ENCODE assay signal across 8 mouse cellular contexts in the genomic region with DNA sequence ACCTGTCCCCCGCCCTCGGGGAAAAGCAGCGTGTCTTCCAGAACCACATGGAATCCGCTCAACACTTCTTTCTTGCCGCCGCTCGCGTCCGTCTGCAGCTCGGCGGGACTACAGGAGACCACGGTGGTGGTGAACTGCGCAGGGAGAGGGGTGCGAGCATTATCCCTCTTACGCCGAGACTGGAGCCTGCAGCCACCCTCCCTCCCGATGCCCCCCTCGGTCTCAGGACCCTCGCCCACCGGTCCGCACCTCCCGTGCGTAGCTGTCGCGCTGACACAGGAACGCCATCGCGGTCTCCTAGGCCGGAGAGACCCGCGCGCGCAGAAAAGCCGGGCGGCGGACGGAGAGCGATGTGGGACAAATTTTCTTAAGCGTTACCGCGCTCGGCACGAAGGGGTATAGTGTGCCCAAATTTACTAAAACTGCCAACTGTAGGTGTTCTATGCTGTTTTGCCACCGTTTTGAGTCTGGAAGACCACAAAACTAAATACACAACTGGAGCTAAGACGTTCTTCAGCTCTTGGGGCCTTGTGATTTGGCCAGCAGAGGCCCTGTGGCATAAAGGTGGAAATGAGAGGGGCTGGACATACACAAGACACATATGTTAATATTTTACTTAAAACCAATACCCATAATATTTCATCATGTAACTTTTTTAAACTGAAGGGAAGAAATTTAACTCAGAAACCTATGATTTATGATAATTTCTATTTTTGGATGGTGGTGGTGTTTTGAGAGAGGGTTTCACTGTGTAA. TPM values are rescaled to one million over a fixed set of nuclear protein-coding genes. Genes with fewer than 3 reads are reported as not detected.
A peak's percentile ranks its signal among the peaks of the same experiment; 100 is the strongest.
DNase-seq lines count a peak whose midpoint lies in the region; ATAC-seq and TF ChIP-seq lines count a peak whose summit lies in the region.

Aarsd1 (minus strand) TSS at position 515 of the 755 bp plus-strand sequence.

- H3K9ac ChIP-seq in ES-E14 (ENCODE audit: insufficient read depth, low read depth, low read length, poor library complexity, severe bottlenecking): peak within 1 kb of the TSS; percentile 94
- H3K9ac ChIP-seq in forebrain, postnatal 0 days: peak within 1 kb of the TSS; percentile 73
- peak within 1 kb of the TSS; percentile 85 for H3K9ac ChIP-seq in neural tube, embryonic 15.5 days (replicated peaks)

- peak within 1 kb of the TSS; percentile 72 for H3K4me2 ChIP-seq in forebrain, postnatal 0 days (ENCODE audit: low read depth)
- peak within 1 kb of the TSS; percentile 66 for H3K4me2 ChIP-seq in neural tube, embryonic 15.5 days

- H3K4me3 ChIP-seq in ES-E14 (ENCODE audit: insufficient read depth in 1 of 2, low read depth in 1 of 2, low read length in 2 of 2, poor library complexity in 1 of 2, severe bottlenecking in 1 of 2): peak within 1 kb of the TSS; percentile 78 to 98
- H3K4me3 ChIP-seq in forebrain, postnatal 0 days (ENCODE audit: low read depth, low read length): peak within 1 kb of the TSS; percentile 63
- H3K4me3 ChIP-seq in neural tube, embryonic 15.5 days (replicated peaks): peak within 1 kb of the TSS; percentile 86

- peaks cover 4 to 12% of the 10 kb centered on the region in 2 experiments; a peak in 2 of 4 replicates for H3K4me1 ChIP-seq in ES-E14 (ENCODE audit: control insufficient read depth in 2 of 2, insufficient read depth in 2 of 2, low read length in 2 of 2, poor library complexity in 1 of 2)
- H3K4me1 ChIP-seq in forebrain, postnatal 0 days (ENCODE audit: insufficient read depth): peaks cover 4% of the 10 kb centered on the region
- H3K4me1 ChIP-seq in neural tube, embryonic 15.5 days: peaks cover 12% of the 10 kb centered on the region

- no peaks in the 10 kb centered on the region for H3K9me3 ChIP-seq in ES-E14 (ENCODE audit: control insufficient read depth, insufficient read depth, low read depth, low read length)
- H3K9me3 ChIP-seq in forebrain, postnatal 0 days (ENCODE audit: low read length): no peaks in the 10 kb centered on the region
- no peaks in the 10 kb centered on the region for H3K9me3 ChIP-seq in neural tube, embryonic 15.5 days (replicated peaks)

- ATAC-seq in forebrain, postnatal 0 days: peak; percentile 92
- peak; percentile 86 for ATAC-seq in neural tube, embryonic 15.5 days (ENCODE audit: low FRiP score)

- peaks cover 7% of the 10 kb centered on the region for H3K36me3 ChIP-seq in ES-E14 (ENCODE audit: control insufficient read depth, insufficient read depth, low read length, poor library complexity, severe bottlenecking)
- peaks cover 11% of the 10 kb centered on the region for H3K36me3 ChIP-seq in forebrain, postnatal 0 days (ENCODE audit: insufficient read depth)
- H3K36me3 ChIP-seq in neural tube, embryonic 15.5 days: peaks cover 10% of the 10 kb centered on the region

- H3K27me3 ChIP-seq in forebrain, postnatal 0 days (ENCODE audit: insufficient read depth, low read length): no peaks in the 10 kb centered on the region
- no peaks in the 10 kb centered on the region for H3K27me3 ChIP-seq in neural tube, embryonic 15.5 days (replicated peaks)

- TF ChIP-seq CTCF in forebrain, postnatal 0 days (IDR thresholded peaks at IDR 0.05; ENCODE audit: low read depth): no peak

- H3K27ac ChIP-seq in ES-E14 (ENCODE audit: insufficient read depth, low read depth, low read length, poor library complexity, severe bottlenecking): peak within 1 kb of the TSS; percentile 54
- H3K27ac ChIP-seq in forebrain, postnatal 0 days (ENCODE audit: low read depth, low read length): peak within 1 kb of the TSS; percentile 81
- peak within 1 kb of the TSS; percentile 87 for H3K27ac ChIP-seq in neural tube, embryonic 15.5 days (replicated peaks)

- under 1% methylated on average over 45 of the region's 45 CpGs for WGBS in forebrain, postnatal 0 days
- WGBS in neural tube, embryonic 15.5 days: under 1% methylated on average over 45 of the region's 45 CpGs

- peak; percentile 65 for DNase-seq in ES-E14 (ENCODE audit: low read depth, low spot score)
- DNase-seq in cerebellum, adult 18-20 months: peak; percentile 85 to 94
- peak; percentile 93 for DNase-seq in forebrain, postnatal 0 days
- DNase-seq in heart, postnatal 36 days: peak; percentile 94 to 95
- peak; percentile 81 to 93 for DNase-seq in layer of hippocampus, adult 18-20 months (ENCODE audit: low spot score in 2 of 2)
- DNase-seq in lung, adult 18-20 months: peak; percentile 86
- DNase-seq in testis, postnatal 10 days (ENCODE audit: low spot score): peak; percentile 94

- intact Hi-C loops in heart, postnatal 36 days (cut with DNase I): no loop called here

- in situ Hi-C loops in ES-E14 (cut with MboI; ENCODE audit: low sequenced_read_pairs in 2 of 2, unreplicated experiment in 2 of 2): no loop called here

TF ChIP-seq in ES-E14, 5 proteins besides CTCF, POLR2A, EP300 and RAD21:
- TF ChIP-seq HCFC1 (IDR thresholded peaks at IDR 0.05; ENCODE audit: borderline replicate concordance, insufficient read depth, low read length): no peak; the same call in 1 of the 2 replicates
- TF ChIP-seq ZNF384 (IDR thresholded peaks at IDR 0.05; ENCODE audit: low read depth, low read length): no peak
- TF ChIP-seq CHD2 (IDR thresholded peaks at IDR 0.05; ENCODE audit: low read depth, low read length): no peak
- no peak for TF ChIP-seq ZC3H11A (IDR thresholded peaks at IDR 0.05; ENCODE audit: borderline replicate concordance, low read depth, low read length)
- TF ChIP-seq MAFK (IDR thresholded peaks at IDR 0.05; ENCODE audit: insufficient read depth, low read depth, low read length): no peak

RNA-seq across cellular contexts. Expression of gene Aarsd1, which starts in this region (rescaled TPM):
- 73.2 and 79.4 TPM in 2 replicates for total RNA-seq in ES-E14 (2012; rRNA removed)
- total RNA-seq in forebrain, postnatal 0 days (2014; rRNA removed): 87.8 and 89.8 TPM in 2 replicates
- 90.9 and 101 TPM in 2 replicates for polyA plus RNA-seq in forebrain, postnatal 0 days (2015; fragmentation: Nextera tagmentation; extraction: Ambion mirVana)
- 10 to 100 TPM; 18.6 to 22.8 TPM for total RNA-seq in heart, postnatal 36 days (2021)
- 10 to 100 TPM; 45.9 to 51.1 TPM for total RNA-seq in layer of hippocampus, adult 18-20 months (2021)
- 88.1 and 94.0 TPM in 2 replicates for polyA plus RNA-seq in neural tube, embryonic 15.5 days (2015; fragmentation: Nextera tagmentation; extraction: Ambion mirVana)

Comparison
In these comparisons a context has a peak if more than half of its experiments do, and no peak if none do; other contexts are left out.
1. Peak in every context shown above with its lines: DNase-seq, ATAC-seq, H3K4me3 ChIP-seq and H3K27ac ChIP-seq.